Mouse (Mus musculus): ENCODE data around the gene Tmem63a.

Gene Tmem63a

GRCm38 (mm10) chr1:181009754-181010153 is 67.6 kb downstream of the Tmem63a start:
- DNase-seq (ENCODE audit: low spot score) = peak; percentile 28

- no peak for DNase-seq (ENCODE audit: low spot score)
Measured at GRCm38 (mm10) chr1:181010171-181010932, 68.2 kb downstream of the Tmem63a start.

GRCm38 (mm10) chr1:181011601-181012000 is 69.5 kb downstream of the Tmem63a start:
- DNase-seq (ENCODE audit: low spot score) = no peak

GRCm38 (mm10) chr1:181012416-181012815 is 70.3 kb downstream of the Tmem63a start:
- no peak for DNase-seq (ENCODE audit: low spot score)

- no peak for DNase-seq (ENCODE audit: low spot score)
Measured at GRCm38 (mm10) chr1:181013446-181013845, 71.3 kb downstream of the Tmem63a start.

- peak; percentile 33 for DNase-seq (ENCODE audit: low spot score)
Measured at GRCm38 (mm10) chr1:181014731-181015500, 72.8 kb downstream of the Tmem63a start.

- peak; percentile 44 for DNase-seq (ENCODE audit: low spot score)
Measured at GRCm38 (mm10) chr1:181015558-181015957, 73.4 kb downstream of the Tmem63a start.

- DNase-seq (ENCODE audit: low spot score) = no peak
Measured at GRCm38 (mm10) chr1:181016045-181016444, 73.9 kb downstream of the Tmem63a start.

GRCm38 (mm10) chr1:181016532-181017131 is 74.5 kb downstream of the Tmem63a start:
- DNase-seq (ENCODE audit: low spot score) = peak; percentile 33

- DNase-seq (ENCODE audit: low spot score) = peak; percentile 43
Measured at GRCm38 (mm10) chr1:181017212-181017711, 75.1 kb downstream of the Tmem63a start.

- DNase-seq (ENCODE audit: low spot score) = no peak
Measured at GRCm38 (mm10) chr1:181017890-181018420, 75.8 kb downstream of the Tmem63a start.

- DNase-seq (ENCODE audit: low spot score) = no peak
Measured at GRCm38 (mm10) chr1:181020756-181021487, 78.8 kb downstream of the Tmem63a start, which contains the start of gene Ephx1. Ephx1 (minus strand) TSS chr1:181020904.

GRCm38 (mm10) chr1:181021488-181021865 is 79.3 kb downstream of the Tmem63a start:
- DNase-seq (ENCODE audit: low spot score) = no peak

GRCm38 (mm10) chr1:181022265-181022664 is 80.1 kb downstream of the Tmem63a start:
- DNase-seq (ENCODE audit: low spot score) = no peak
